Mouse (Mus musculus): ENCODE results near the gene Mycbp2. TPM values are rescaled to one million over a fixed set of nuclear protein-coding genes. Genes with fewer than 3 reads are reported as not detected.

Mycbp2 gene
- total RNA-seq, 1 experiment: 16.2 TPM

- Histone ChIP-seq H3K4me3 (ENCODE audit: insufficient read depth in 1 of 2, low read depth in 1 of 2, low read length in 2 of 2, poor library complexity in 1 of 2, severe bottlenecking in 1 of 2) (no peak overlapping the region), H3K36me3 (ENCODE audit: control insufficient read depth, insufficient read depth, low read length, poor library complexity, severe bottlenecking) (peaks cover 3% of the 10 kb centered on the region; the same call in 1 of the 2 replicates), H3K4me1 (ENCODE audit: control insufficient read depth in 2 of 2, insufficient read depth in 2 of 2, low read length in 2 of 2, poor library complexity in 1 of 2) (no peaks in the 10 kb centered on the region), H3K9ac (ENCODE audit: insufficient read depth, low read depth, low read length, poor library complexity, severe bottlenecking) (no peak overlapping the region), H3K9me3 (ENCODE audit: control insufficient read depth, insufficient read depth, low read depth, low read length) (no peaks in the 10 kb centered on the region), H3K27ac (ENCODE audit: insufficient read depth, low read depth, low read length, poor library complexity, severe bottlenecking) (no peak overlapping the region)
- DNase-seq (ENCODE audit: low read depth, low spot score): no peak
- no peak for TF ChIP-seq ZC3H11A (IDR thresholded peaks at IDR 0.05; ENCODE audit: borderline replicate concordance, low read depth, low read length)
- no peak for TF ChIP-seq ZNF384 (IDR thresholded peaks at IDR 0.05; ENCODE audit: low read depth, low read length)
- no peak for TF ChIP-seq HCFC1 (IDR thresholded peaks at IDR 0.05; ENCODE audit: borderline replicate concordance, insufficient read depth, low read length)
- no peak for TF ChIP-seq MAFK (IDR thresholded peaks at IDR 0.05; ENCODE audit: insufficient read depth, low read depth, low read length)
- no peak for TF ChIP-seq CHD2 (IDR thresholded peaks at IDR 0.05; ENCODE audit: low read depth, low read length)
- in situ Hi-C loops (cut with MboI; ENCODE audit: low sequenced_read_pairs in 2 of 2, unreplicated experiment in 2 of 2): no loop called here
Observed at GRCm38 (mm10) chr14:103286650-103287049, 60.0 kb downstream of the Mycbp2 start.

- no peak overlapping the region for H3K4me3 ChIP-seq (ENCODE audit: insufficient read depth in 1 of 2, low read depth in 1 of 2, low read length in 2 of 2, poor library complexity in 1 of 2, severe bottlenecking in 1 of 2)
- H3K4me1 ChIP-seq (ENCODE audit: control insufficient read depth in 2 of 2, insufficient read depth in 2 of 2, low read length in 2 of 2, poor library complexity in 1 of 2): no peaks in the 10 kb centered on the region
- TF ChIP-seq ZNF384 (IDR thresholded peaks at IDR 0.05; ENCODE audit: low read depth, low read length): no peak
- TF ChIP-seq HCFC1 (IDR thresholded peaks at IDR 0.05; ENCODE audit: borderline replicate concordance, insufficient read depth, low read length): no peak
- no peak for TF ChIP-seq MAFK (IDR thresholded peaks at IDR 0.05; ENCODE audit: insufficient read depth, low read depth, low read length)
- TF ChIP-seq CHD2 (IDR thresholded peaks at IDR 0.05; ENCODE audit: low read depth, low read length): no peak
- TF ChIP-seq ZC3H11A (IDR thresholded peaks at IDR 0.05; ENCODE audit: borderline replicate concordance, low read depth, low read length): no peak
- H3K36me3 ChIP-seq (ENCODE audit: control insufficient read depth, insufficient read depth, low read length, poor library complexity, severe bottlenecking): no peaks in the 10 kb centered on the region
- H3K9ac ChIP-seq (ENCODE audit: insufficient read depth, low read depth, low read length, poor library complexity, severe bottlenecking): no peak overlapping the region
- DNase-seq (ENCODE audit: low read depth, low spot score): no peak
- H3K27ac ChIP-seq (ENCODE audit: insufficient read depth, low read depth, low read length, poor library complexity, severe bottlenecking): no peak overlapping the region
- in situ Hi-C loops (cut with MboI; ENCODE audit: low sequenced_read_pairs in 2 of 2, unreplicated experiment in 2 of 2): no loop called here
- no peaks in the 10 kb centered on the region for H3K9me3 ChIP-seq (ENCODE audit: control insufficient read depth, insufficient read depth, low read depth, low read length)
Observed at GRCm38 (mm10) chr14:103276667-103277066, 69.9 kb downstream of the Mycbp2 start.

GRCm38 (mm10) chr14:103260437-103260836 is 86.2 kb downstream of the Mycbp2 start:
- in situ Hi-C loops (cut with MboI; ENCODE audit: low sequenced_read_pairs in 2 of 2, unreplicated experiment in 2 of 2): no loop called here
- H3K4me3 ChIP-seq (ENCODE audit: insufficient read depth in 1 of 2, low read depth in 1 of 2, low read length in 2 of 2, poor library complexity in 1 of 2, severe bottlenecking in 1 of 2): no peak overlapping the region
- H3K9me3 ChIP-seq (ENCODE audit: control insufficient read depth, insufficient read depth, low read depth, low read length): no peaks in the 10 kb centered on the region
- H3K9ac ChIP-seq (ENCODE audit: insufficient read depth, low read depth, low read length, poor library complexity, severe bottlenecking): no peak overlapping the region
- no peak for TF ChIP-seq HCFC1 (IDR thresholded peaks at IDR 0.05; ENCODE audit: borderline replicate concordance, insufficient read depth, low read length)
- H3K4me1 ChIP-seq (ENCODE audit: control insufficient read depth in 2 of 2, insufficient read depth in 2 of 2, low read length in 2 of 2, poor library complexity in 1 of 2): no peaks in the 10 kb centered on the region
- DNase-seq (ENCODE audit: low read depth, low spot score): no peak
- no peak overlapping the region for H3K27ac ChIP-seq (ENCODE audit: insufficient read depth, low read depth, low read length, poor library complexity, severe bottlenecking)
- no peaks in the 10 kb centered on the region; the same call in 1 of the 2 replicates for H3K36me3 ChIP-seq (ENCODE audit: control insufficient read depth, insufficient read depth, low read length, poor library complexity, severe bottlenecking)

GRCm38 (mm10) chr14:103258745-103259144 is 87.9 kb downstream of the Mycbp2 start:
- Histone ChIP-seq H3K27ac (ENCODE audit: insufficient read depth, low read depth, low read length, poor library complexity, severe bottlenecking) (no peak overlapping the region), H3K4me3 (ENCODE audit: insufficient read depth in 1 of 2, low read depth in 1 of 2, low read length in 2 of 2, poor library complexity in 1 of 2, severe bottlenecking in 1 of 2) (no peak overlapping the region), H3K9me3 (ENCODE audit: control insufficient read depth, insufficient read depth, low read depth, low read length) (no peaks in the 10 kb centered on the region), H3K9ac (ENCODE audit: insufficient read depth, low read depth, low read length, poor library complexity, severe bottlenecking) (no peak overlapping the region), H3K36me3 (ENCODE audit: control insufficient read depth, insufficient read depth, low read length, poor library complexity, severe bottlenecking) (no peaks in the 10 kb centered on the region; the same call in 1 of the 2 replicates), H3K4me1 (ENCODE audit: control insufficient read depth in 2 of 2, insufficient read depth in 2 of 2, low read length in 2 of 2, poor library complexity in 1 of 2) (no peaks in the 10 kb centered on the region)
- no peak for TF ChIP-seq ZNF384 (IDR thresholded peaks at IDR 0.05; ENCODE audit: low read depth, low read length)
- TF ChIP-seq ZC3H11A (IDR thresholded peaks at IDR 0.05; ENCODE audit: borderline replicate concordance, low read depth, low read length): no peak
- no peak for TF ChIP-seq MAFK (IDR thresholded peaks at IDR 0.05; ENCODE audit: insufficient read depth, low read depth, low read length)
- no peak for TF ChIP-seq HCFC1 (IDR thresholded peaks at IDR 0.05; ENCODE audit: borderline replicate concordance, insufficient read depth, low read length)
- no peak for TF ChIP-seq CHD2 (IDR thresholded peaks at IDR 0.05; ENCODE audit: low read depth, low read length)
- in situ Hi-C loops (cut with MboI; ENCODE audit: low sequenced_read_pairs in 2 of 2, unreplicated experiment in 2 of 2): no loop called here
- no peak for DNase-seq (ENCODE audit: low read depth, low spot score)

GRCm38 (mm10) chr14:103256866-103257265 is 89.7 kb downstream of the Mycbp2 start:
- no peak for TF ChIP-seq ZC3H11A (IDR thresholded peaks at IDR 0.05; ENCODE audit: borderline replicate concordance, low read depth, low read length)
- TF ChIP-seq CHD2 (IDR thresholded peaks at IDR 0.05; ENCODE audit: low read depth, low read length): no peak
- TF ChIP-seq HCFC1 (IDR thresholded peaks at IDR 0.05; ENCODE audit: borderline replicate concordance, insufficient read depth, low read length): no peak
- no peak for TF ChIP-seq ZNF384 (IDR thresholded peaks at IDR 0.05; ENCODE audit: low read depth, low read length)
- TF ChIP-seq MAFK (IDR thresholded peaks at IDR 0.05; ENCODE audit: insufficient read depth, low read depth, low read length): no peak
- no peak overlapping the region for H3K9ac ChIP-seq (ENCODE audit: insufficient read depth, low read depth, low read length, poor library complexity, severe bottlenecking)
- no peak overlapping the region for H3K4me3 ChIP-seq (ENCODE audit: insufficient read depth in 1 of 2, low read depth in 1 of 2, low read length in 2 of 2, poor library complexity in 1 of 2, severe bottlenecking in 1 of 2)
- H3K4me1 ChIP-seq (ENCODE audit: control insufficient read depth in 2 of 2, insufficient read depth in 2 of 2, low read length in 2 of 2, poor library complexity in 1 of 2): no peaks in the 10 kb centered on the region; a peak in 1 of 4 replicates
- H3K36me3 ChIP-seq (ENCODE audit: control insufficient read depth, insufficient read depth, low read length, poor library complexity, severe bottlenecking): no peaks in the 10 kb centered on the region
- no peak for DNase-seq (ENCODE audit: low read depth, low spot score)
- in situ Hi-C loops (cut with MboI; ENCODE audit: low sequenced_read_pairs in 2 of 2, unreplicated experiment in 2 of 2): no loop called here
- no peaks in the 10 kb centered on the region for H3K9me3 ChIP-seq (ENCODE audit: control insufficient read depth, insufficient read depth, low read depth, low read length)
- H3K27ac ChIP-seq (ENCODE audit: insufficient read depth, low read depth, low read length, poor library complexity, severe bottlenecking): no peak overlapping the region
